Mouse (Mus musculus): ENCODE measurements around the gene Tmem81. TPM values are rescaled to one million over a fixed set of nuclear protein-coding genes. Genes with fewer than 3 reads are reported as not detected.

The Tmem81 gene
- polyA plus RNA-seq, 1 experiment from 2014 or later = 0.86 TPM

GRCm38 (mm10) chr1:132509771-132510170, 3.7 kb downstream of the Tmem81 start:
- H3K27ac ChIP-seq (ENCODE audit: low read depth, low read length) = no peak overlapping the region
- H3K9ac ChIP-seq (ENCODE audit: low read length) = no peak overlapping the region
- H3K27me3 ChIP-seq (ENCODE audit: control insufficient read depth, insufficient read depth, low read length) = no peaks in the 10 kb centered on the region
- H3K9me3 ChIP-seq (ENCODE audit: control insufficient read depth, low read length) = no peaks in the 10 kb centered on the region
- WGBS = 89% methylated on average over 5 of the region's 5 CpGs
- no peak overlapping the region for H3K4me2 ChIP-seq
- ATAC-seq (ENCODE audit: low FRiP score) (no peak), DNase-seq (ENCODE audit: low spot score, missing footprints) (no peak)
- no peaks in the 10 kb centered on the region for H3K4me1 ChIP-seq (ENCODE audit: control insufficient read depth, insufficient read depth, low read length)
- H3K4me3 ChIP-seq (ENCODE audit: low read depth, low read length) = no peak overlapping the region
- H3K36me3 ChIP-seq (ENCODE audit: control insufficient read depth, insufficient read depth, low read length) = peaks cover 1% of the 10 kb centered on the region; the same call in 1 of the 2 replicates

DNA sequence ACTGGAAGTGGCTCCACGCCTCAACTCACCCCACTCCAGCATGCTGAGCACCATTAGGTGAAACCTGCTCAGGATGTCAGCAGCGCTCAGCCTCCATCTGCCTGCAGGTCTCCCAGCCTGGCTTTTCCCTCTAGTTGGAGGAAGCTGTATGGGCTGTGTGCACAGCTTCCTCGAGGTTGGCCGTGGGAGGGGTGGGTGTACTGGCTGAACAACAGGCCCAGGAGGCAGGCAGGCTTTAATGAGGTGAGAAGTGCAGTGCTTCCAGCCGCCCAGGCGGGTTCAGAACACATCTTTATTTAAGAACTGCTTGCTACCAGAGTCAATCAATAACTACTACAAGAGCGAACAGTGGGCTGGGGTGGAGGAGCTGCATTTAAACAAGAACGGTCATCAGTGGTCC, 5.5 kb downstream of the Tmem81 start:
- Histone ChIP-seq H3K4me3 (ENCODE audit: low read depth, low read length) (no peak overlapping the region), H3K27me3 (ENCODE audit: control insufficient read depth, insufficient read depth, low read length) (no peaks in the 10 kb centered on the region), H3K4me1 (ENCODE audit: control insufficient read depth, insufficient read depth, low read length) (no peaks in the 10 kb centered on the region), H3K9me3 (ENCODE audit: control insufficient read depth, low read length) (no peaks in the 10 kb centered on the region), H3K27ac (ENCODE audit: low read depth, low read length) (peak overlapping the region; percentile 35; the same call in 1 of the 2 replicates), H3K4me2 (no peak overlapping the region), H3K9ac (ENCODE audit: low read length) (no peak overlapping the region), H3K36me3 (ENCODE audit: control insufficient read depth, insufficient read depth, low read length) (no peaks in the 10 kb centered on the region; the same call in none of the 2 replicates)
- peak; percentile 58; the same call in 1 of the 2 replicates for ATAC-seq (ENCODE audit: low FRiP score)
- DNase-seq (ENCODE audit: low spot score, missing footprints) = peak; percentile 80
- 66% methylated on average over 8 of the region's 8 CpGs for WGBS

DNA sequence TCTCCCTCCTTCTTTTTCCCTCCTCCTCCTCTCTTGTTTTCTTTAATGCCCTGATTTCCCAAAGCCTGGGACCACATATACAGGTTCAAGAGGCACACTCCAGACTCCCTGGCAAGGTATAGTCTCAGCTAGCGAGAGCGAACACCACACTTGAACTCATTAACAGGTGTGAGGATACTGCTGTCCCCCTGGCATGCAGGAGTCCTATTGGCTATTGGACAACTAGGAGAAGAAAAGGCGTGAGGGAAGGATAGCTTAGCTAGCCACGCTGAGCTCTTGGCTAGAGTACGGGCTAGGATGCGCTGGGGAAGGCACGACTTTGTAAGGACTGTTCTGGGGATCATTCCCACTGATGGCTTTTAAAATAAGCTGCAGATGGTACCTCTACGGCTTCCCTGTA, 6.1 kb downstream of the Tmem81 start:
- Histone ChIP-seq H3K27me3 (ENCODE audit: control insufficient read depth, insufficient read depth, low read length) (no peaks in the 10 kb centered on the region), H3K4me1 (ENCODE audit: control insufficient read depth, insufficient read depth, low read length) (no peaks in the 10 kb centered on the region), H3K9me3 (ENCODE audit: control insufficient read depth, low read length) (no peaks in the 10 kb centered on the region), H3K4me2 (no peak overlapping the region), H3K36me3 (ENCODE audit: control insufficient read depth, insufficient read depth, low read length) (no peaks in the 10 kb centered on the region; the same call in none of the 2 replicates), H3K9ac (ENCODE audit: low read length) (no peak overlapping the region), H3K4me3 (ENCODE audit: low read depth, low read length) (no peak overlapping the region), H3K27ac (ENCODE audit: low read depth, low read length) (no peak overlapping the region)
- 86% methylated on average over 8 of the region's 8 CpGs for WGBS
- ATAC-seq (ENCODE audit: low FRiP score) = no peak
- no peak for DNase-seq (ENCODE audit: low spot score, missing footprints)

DNA sequence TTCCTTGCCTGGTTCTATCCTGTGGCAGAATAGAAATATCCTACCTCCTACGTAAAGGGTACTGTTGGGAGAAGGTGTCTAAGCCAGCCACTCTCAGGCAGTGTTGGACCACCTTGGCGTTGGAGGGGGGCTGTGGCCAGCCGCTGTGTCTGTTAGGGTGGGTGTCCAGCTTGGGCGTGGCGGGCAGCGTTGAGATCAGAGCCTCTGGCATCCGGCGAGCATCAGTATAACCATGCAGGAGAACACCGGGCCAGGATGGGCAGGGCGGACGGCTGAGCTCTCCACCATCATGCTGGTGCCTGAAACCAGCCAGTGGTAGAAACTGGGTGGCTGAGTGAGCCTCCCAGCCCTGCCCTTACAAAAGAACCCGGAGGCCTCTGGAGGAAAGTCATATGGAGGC, 9.3 kb downstream of the Tmem81 start:
- no peaks in the 10 kb centered on the region; the same call in 1 of the 2 replicates for H3K36me3 ChIP-seq (ENCODE audit: control insufficient read depth, insufficient read depth, low read length)
- WGBS = 90% methylated on average over 12 of the region's 12 CpGs
- H3K4me1 ChIP-seq (ENCODE audit: control insufficient read depth, insufficient read depth, low read length) = no peaks in the 10 kb centered on the region
- DNase-seq (ENCODE audit: low spot score, missing footprints) = no peak
- no peak overlapping the region for H3K9ac ChIP-seq (ENCODE audit: low read length)
- H3K9me3 ChIP-seq (ENCODE audit: control insufficient read depth, low read length) = no peaks in the 10 kb centered on the region
- no peaks in the 10 kb centered on the region for H3K27me3 ChIP-seq (ENCODE audit: control insufficient read depth, insufficient read depth, low read length)
- no peak overlapping the region for H3K4me2 ChIP-seq
- H3K4me3 ChIP-seq (ENCODE audit: low read depth, low read length) = no peak overlapping the region
- no peak for ATAC-seq (ENCODE audit: low FRiP score)
- no peak overlapping the region for H3K27ac ChIP-seq (ENCODE audit: low read depth, low read length)

DNA sequence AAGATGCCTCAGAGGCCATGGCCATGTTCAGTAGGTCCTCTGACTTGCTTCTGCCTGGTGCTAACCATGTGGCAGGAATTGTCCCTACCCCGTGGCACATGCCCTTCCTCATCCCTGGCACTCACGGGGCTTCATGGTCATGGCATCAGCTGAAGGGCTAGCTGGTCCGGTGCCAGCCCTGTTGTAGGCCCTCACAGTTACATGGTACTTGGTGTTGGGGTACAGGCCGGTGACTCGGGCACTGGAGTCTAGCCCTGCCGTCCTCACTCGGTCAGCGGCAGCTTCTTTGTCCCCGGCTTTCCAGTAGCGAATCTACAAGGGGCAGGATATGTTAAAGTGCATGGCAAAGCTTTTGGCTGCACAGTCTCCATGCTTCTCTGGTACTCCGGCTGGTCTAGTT, 10.7 kb downstream of the Tmem81 start:
- 94% methylated on average over 11 of the region's 11 CpGs for WGBS
- no peak for ATAC-seq (ENCODE audit: low FRiP score)
- H3K36me3 ChIP-seq (ENCODE audit: control insufficient read depth, insufficient read depth, low read length) = no peaks in the 10 kb centered on the region; the same call in 1 of the 2 replicates
- H3K4me2 ChIP-seq = no peak overlapping the region
- no peak overlapping the region for H3K4me3 ChIP-seq (ENCODE audit: low read depth, low read length)
- no peak overlapping the region for H3K9ac ChIP-seq (ENCODE audit: low read length)
- H3K27me3 ChIP-seq (ENCODE audit: control insufficient read depth, insufficient read depth, low read length) = no peaks in the 10 kb centered on the region
- H3K27ac ChIP-seq (ENCODE audit: low read depth, low read length) = no peak overlapping the region
- DNase-seq (ENCODE audit: low spot score, missing footprints) = no peak
- H3K4me1 ChIP-seq (ENCODE audit: control insufficient read depth, insufficient read depth, low read length) = no peaks in the 10 kb centered on the region
- no peaks in the 10 kb centered on the region for H3K9me3 ChIP-seq (ENCODE audit: control insufficient read depth, low read length)

DNA sequence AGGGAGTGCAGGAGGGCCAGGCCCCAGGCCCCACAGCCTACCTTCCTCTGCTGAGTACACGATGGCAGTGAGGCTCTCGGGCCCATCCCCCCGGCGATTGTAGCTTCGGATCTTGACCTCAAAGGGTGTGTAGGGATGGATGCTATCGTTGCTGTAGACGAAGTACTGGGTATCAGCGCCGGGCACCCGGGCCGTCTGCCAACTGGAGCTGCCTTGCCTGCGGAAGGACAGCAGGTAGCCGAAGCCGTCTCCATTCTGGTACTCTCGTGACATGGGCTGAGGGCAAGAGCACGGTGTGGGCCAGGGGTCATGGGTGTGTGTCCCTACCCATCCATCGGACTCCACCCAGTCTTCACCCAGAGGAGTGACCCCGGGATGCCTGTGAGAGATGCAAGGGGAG, 12.6 kb downstream of the Tmem81 start:
- Histone ChIP-seq H3K27ac (ENCODE audit: low read depth, low read length) (no peak overlapping the region), H3K4me1 (ENCODE audit: control insufficient read depth, insufficient read depth, low read length) (no peaks in the 10 kb centered on the region), H3K4me3 (ENCODE audit: low read depth, low read length) (no peak overlapping the region), H3K36me3 (ENCODE audit: control insufficient read depth, insufficient read depth, low read length) (no peaks in the 10 kb centered on the region; the same call in 1 of the 2 replicates), H3K9ac (ENCODE audit: low read length) (no peak overlapping the region), H3K4me2 (no peak overlapping the region), H3K27me3 (ENCODE audit: control insufficient read depth, insufficient read depth, low read length) (no peaks in the 10 kb centered on the region), H3K9me3 (ENCODE audit: control insufficient read depth, low read length) (no peaks in the 10 kb centered on the region)
- ATAC-seq (ENCODE audit: low FRiP score) = no peak
- 89% methylated on average over 18 of the region's 18 CpGs for WGBS
- DNase-seq (ENCODE audit: low spot score, missing footprints) = no peak

DNA sequence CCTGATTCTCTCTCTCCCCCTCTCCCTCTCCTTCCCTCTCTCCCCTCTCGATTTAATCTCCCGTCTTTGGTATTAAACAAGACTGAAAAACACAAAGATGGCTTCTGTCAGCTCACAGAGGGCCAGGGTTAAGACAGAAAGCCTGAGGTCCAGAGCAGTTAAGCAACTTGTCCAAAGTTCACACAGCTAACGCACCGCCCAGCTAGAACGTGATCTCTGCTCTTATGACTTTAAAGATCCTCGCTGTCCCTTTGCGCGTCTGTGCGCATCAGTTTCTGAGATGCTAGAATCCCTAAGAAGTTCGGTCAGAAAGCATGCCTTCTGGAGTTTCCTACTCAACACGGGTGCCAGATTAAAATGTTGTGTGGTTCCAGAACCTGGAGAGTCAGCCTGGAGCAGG, 13.7 kb downstream of the Tmem81 start:
- Histone ChIP-seq H3K27ac (ENCODE audit: low read depth, low read length) (no peak overlapping the region), H3K4me1 (ENCODE audit: control insufficient read depth, insufficient read depth, low read length) (no peaks in the 10 kb centered on the region), H3K36me3 (ENCODE audit: control insufficient read depth, insufficient read depth, low read length) (no peaks in the 10 kb centered on the region; the same call in 1 of the 2 replicates), H3K4me2 (no peak overlapping the region), H3K4me3 (ENCODE audit: low read depth, low read length) (no peak overlapping the region), H3K9ac (ENCODE audit: low read length) (no peak overlapping the region), H3K27me3 (ENCODE audit: control insufficient read depth, insufficient read depth, low read length) (no peaks in the 10 kb centered on the region), H3K9me3 (ENCODE audit: control insufficient read depth, low read length) (no peaks in the 10 kb centered on the region)
- ATAC-seq (ENCODE audit: low FRiP score) = no peak
- WGBS = 91% methylated on average over 11 of the region's 11 CpGs
- DNase-seq (ENCODE audit: low spot score, missing footprints) = no peak

DNA sequence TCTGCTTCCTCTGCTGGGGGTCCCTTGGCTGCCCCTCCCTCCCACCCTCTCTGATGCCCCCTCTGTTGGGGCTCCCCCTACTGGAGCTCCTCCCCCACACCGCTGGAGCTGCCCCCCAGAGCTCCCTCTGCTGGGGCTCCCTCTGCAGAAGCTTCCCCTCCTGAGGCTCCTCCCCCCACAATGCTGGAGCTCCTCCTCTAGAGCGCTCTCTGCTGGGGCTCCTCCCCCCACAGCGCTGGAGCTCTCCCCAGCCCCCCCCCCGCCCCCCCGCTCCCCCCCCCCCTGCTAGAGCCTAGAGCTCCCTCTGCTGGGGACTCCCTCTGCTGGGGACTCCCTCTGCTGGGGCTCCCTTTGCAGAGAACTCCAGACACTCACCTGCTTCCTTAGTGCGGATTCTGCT, 14.7 kb downstream of the Tmem81 start:
- no peak overlapping the region for H3K4me3 ChIP-seq (ENCODE audit: low read depth, low read length)
- no peak overlapping the region for H3K4me2 ChIP-seq
- no peak overlapping the region for H3K9ac ChIP-seq (ENCODE audit: low read length)
- no peaks in the 10 kb centered on the region; the same call in 1 of the 2 replicates for H3K36me3 ChIP-seq (ENCODE audit: control insufficient read depth, insufficient read depth, low read length)
- no peaks in the 10 kb centered on the region for H3K4me1 ChIP-seq (ENCODE audit: control insufficient read depth, insufficient read depth, low read length)
- no peak overlapping the region for H3K27ac ChIP-seq (ENCODE audit: low read depth, low read length)
- H3K9me3 ChIP-seq (ENCODE audit: control insufficient read depth, low read length) = no peaks in the 10 kb centered on the region
- no peaks in the 10 kb centered on the region for H3K27me3 ChIP-seq (ENCODE audit: control insufficient read depth, insufficient read depth, low read length)
- ATAC-seq (ENCODE audit: low FRiP score) (peak; percentile 45), DNase-seq (ENCODE audit: low spot score, missing footprints) (no peak)
- 20% methylated on average over 3 of the region's 6 CpGs for WGBS

- Histone ChIP-seq H3K9ac (ENCODE audit: low read length) (no peak overlapping the region), H3K36me3 (ENCODE audit: control insufficient read depth, insufficient read depth, low read length) (no peaks in the 10 kb centered on the region), H3K27me3 (ENCODE audit: control insufficient read depth, insufficient read depth, low read length) (no peaks in the 10 kb centered on the region), H3K9me3 (ENCODE audit: control insufficient read depth, low read length) (no peaks in the 10 kb centered on the region), H3K4me2 (no peak overlapping the region), H3K4me3 (ENCODE audit: low read depth, low read length) (no peak overlapping the region), H3K4me1 (ENCODE audit: control insufficient read depth, insufficient read depth, low read length) (peaks cover 5% of the 10 kb centered on the region), H3K27ac (ENCODE audit: low read depth, low read length) (no peak overlapping the region)
- 87% methylated on average over 8 of the region's 8 CpGs for WGBS
- ATAC-seq (ENCODE audit: low FRiP score) = no peak
- no peak for DNase-seq (ENCODE audit: low spot score, missing footprints)
Measured at GRCm38 (mm10) chr1:132523048-132523447, 17.0 kb downstream of the Tmem81 start.
